Comparison of ENCODE assay signal across 25 mouse cellular contexts in genomic region chr5:13908257-13908656, GRCm38 (mm10).
DNase-seq lines count a peak whose midpoint lies in the region; ATAC-seq and TF ChIP-seq lines count a peak whose summit lies in the region.
"Had no signal": no experiment of that assay in that cellular context is flagged by ENCODE, and none has a peak within 500 bp of the region (broad histone marks: within the 10 kb centered on the region; RNA-seq: fewer than 3 reads in every experiment).

No protein-coding gene starts in this region.

- no peaks in the 10 kb centered on the region for H3K9me3 ChIP-seq in kidney, embryonic 16.5 days (ENCODE audit: low read length)
- H3K9me3 ChIP-seq in limb, embryonic 10.5 days (replicated peaks): no peaks in the 10 kb centered on the region
- H3K9me3 ChIP-seq: embryonic facial prominence, embryonic 15.5 days; heart, embryonic 10.5 days; liver, embryonic 13.5 days; midbrain, embryonic 13.5 days; neural tube, embryonic 12.5 days had no signal

- H3K4me1 ChIP-seq in kidney, embryonic 16.5 days (ENCODE audit: insufficient read depth, low read length): no peaks in the 10 kb centered on the region
- peaks cover 5% of the 10 kb centered on the region for H3K4me1 ChIP-seq in limb, embryonic 10.5 days
- H3K4me1 ChIP-seq in cerebellum, adult 2 months (ENCODE audit: control insufficient read depth, insufficient read depth, low read length): no peaks in the 10 kb centered on the region
- H3K4me1 ChIP-seq: embryonic facial prominence, embryonic 15.5 days; heart, embryonic 10.5 days; liver, embryonic 13.5 days; midbrain, embryonic 13.5 days; neural tube, embryonic 12.5 days had no signal

- no peaks in the 10 kb centered on the region for H3K27me3 ChIP-seq in kidney, embryonic 16.5 days (ENCODE audit: insufficient read depth, low read length)
- no peaks in the 10 kb centered on the region for H3K27me3 ChIP-seq in limb, embryonic 10.5 days (ENCODE audit: low read depth, poor library complexity, severe bottlenecking)
- no peaks in the 10 kb centered on the region for H3K27me3 ChIP-seq in cerebellum, adult 2 months (ENCODE audit: control insufficient read depth, insufficient read depth, low read length)
- H3K27me3 ChIP-seq: embryonic facial prominence, embryonic 15.5 days; liver, embryonic 13.5 days; midbrain, embryonic 13.5 days; neural tube, embryonic 12.5 days had no signal

- DNase-seq in kidney, adult 11 months: no peak
- DNase-seq in embryo, embryonic 10.5 days (ENCODE audit: low spot score): peak; percentile 58
- DNase-seq in limb, embryonic 10.5 days (ENCODE audit: low spot score): peak; percentile 51
- peak; percentile 4 for DNase-seq in yolk sac, embryonic 10.5 days (ENCODE audit: low spot score)
- no peak for DNase-seq in lung, postnatal 36 days
- DNase-seq in cerebellum, adult 2 months: no peak
- DNase-seq: adrenal gland, adult 8-10 months; cerebellum, adult 9-10 months; gastrocnemius, postnatal 10 days; layer of hippocampus, adult 9-11 months; liver, embryonic 13.5 days; lung, adult 2 months; lung, postnatal 14 days; right cerebral cortex, postnatal 4 days; thymus, postnatal 14 days had no signal

- no peak overlapping the region for H3K27ac ChIP-seq in kidney, embryonic 16.5 days (ENCODE audit: low read length)
- no peak overlapping the region for H3K27ac ChIP-seq in limb, embryonic 10.5 days
- no peak overlapping the region for H3K27ac ChIP-seq in cerebellum, adult 2 months (ENCODE audit: insufficient read depth, low read length)
- H3K27ac ChIP-seq: embryonic facial prominence, embryonic 15.5 days; heart, embryonic 10.5 days; left cerebral cortex, adult 2 months; liver, embryonic 13.5 days; midbrain, embryonic 13.5 days; neural tube, embryonic 12.5 days had no signal

- H3K4me3 ChIP-seq in kidney, embryonic 16.5 days (ENCODE audit: low read length): no peak overlapping the region
- H3K4me3 ChIP-seq in limb, embryonic 10.5 days: no peak overlapping the region
- no peak overlapping the region for H3K4me3 ChIP-seq in cerebellum, adult 2 months (replicated peaks; ENCODE audit: insufficient read depth, low read depth, low read length)
- H3K4me3 ChIP-seq: embryonic facial prominence, embryonic 15.5 days; heart, embryonic 10.5 days; left cerebral cortex, adult 2 months; liver, embryonic 13.5 days; midbrain, embryonic 13.5 days; neural tube, embryonic 12.5 days had no signal

- no peak overlapping the region for H3K4me2 ChIP-seq in kidney, embryonic 16.5 days (replicated peaks; ENCODE audit: low read depth, low read length)
- H3K4me2 ChIP-seq: embryonic facial prominence, embryonic 15.5 days; liver, embryonic 13.5 days; midbrain, embryonic 13.5 days; neural tube, embryonic 12.5 days had no signal

- no peaks in the 10 kb centered on the region for H3K36me3 ChIP-seq in kidney, embryonic 16.5 days (ENCODE audit: insufficient read depth, low read length)
- no peaks in the 10 kb centered on the region for H3K36me3 ChIP-seq in limb, embryonic 10.5 days
- H3K36me3 ChIP-seq: embryonic facial prominence, embryonic 15.5 days; heart, embryonic 10.5 days; liver, embryonic 13.5 days; midbrain, embryonic 13.5 days; neural tube, embryonic 12.5 days had no signal

- no peak for TF ChIP-seq POLR2A in cerebellum, adult 2 months (IDR thresholded peaks at IDR 0.05; ENCODE audit: borderline replicate concordance, insufficient read depth, low read length)

- TF ChIP-seq CTCF in cerebellum, adult 2 months (IDR thresholded peaks at IDR 0.05; ENCODE audit: borderline replicate concordance, insufficient read depth, low read depth, low read length): no peak

- ATAC-seq in kidney, embryonic 16.5 days (ENCODE audit: low FRiP score, low TSS enrichment): peak; percentile 42; the same call in 1 of the 2 replicates
- ATAC-seq: activated CD4-positive, CD25-positive, alpha-beta regulatory T cell, adult 4 months; forebrain, embryonic 14.5 days; hindbrain, embryonic 16.5 days; intestine, embryonic 16.5 days; midbrain, embryonic 13.5 days had no signal

- H3K9ac ChIP-seq in kidney, embryonic 16.5 days (replicated peaks; ENCODE audit: low read length): no peak overlapping the region
- H3K9ac ChIP-seq: embryonic facial prominence, embryonic 15.5 days; liver, embryonic 13.5 days; midbrain, embryonic 13.5 days; neural tube, embryonic 12.5 days had no signal

- WGBS in kidney, embryonic 16.5 days: 14% methylated on average over 3 of the region's 3 CpGs
- 26% methylated on average over 3 of the region's 3 CpGs for WGBS in limb, embryonic 10.5 days
- 82% methylated on average over 3 of the region's 3 CpGs for WGBS in cerebellum, adult 2 months

Comparison
In these comparisons a context has a peak if more than half of its experiments do, and no peak if none do; other contexts are left out.
1. DNase-seq: peak in embryo, embryonic 10.5 days (single experiment), limb, embryonic 10.5 days (single experiment) and yolk sac, embryonic 10.5 days (single experiment); none in kidney, adult 11 months (single experiment), lung, postnatal 36 days (single experiment) and cerebellum, adult 2 months (0 of 2).